Mouse (Mus musculus): ENCODE measurements around the gene Mgat3.

- TF ChIP-seq CTCF (IDR thresholded peaks at IDR 0.05; ENCODE audit: low read depth, low read length) (peak; percentile 30; the same call in 1 of the 2 replicates), POLR2A (IDR thresholded peaks at IDR 0.05; ENCODE audit: borderline replicate concordance, low read depth, low read length) (no peak)
Measured at GRCm38 (mm10) chr15:80132993-80133586, 40.4 kb upstream of the Mgat3 start, which contains the start of gene Tab1.
